Mouse (Mus musculus) right cerebral cortex, postnatal 14 days (tissue): ENCODE data around the gene Mrpl44.
A peak's percentile ranks its signal among the peaks of the same experiment; 100 is the strongest.

Source experiments
- DNase-seq: peaks from one replicate; pipeline ENCODE4 v3.0.0; 2022

Gene Mrpl44

DNA sequence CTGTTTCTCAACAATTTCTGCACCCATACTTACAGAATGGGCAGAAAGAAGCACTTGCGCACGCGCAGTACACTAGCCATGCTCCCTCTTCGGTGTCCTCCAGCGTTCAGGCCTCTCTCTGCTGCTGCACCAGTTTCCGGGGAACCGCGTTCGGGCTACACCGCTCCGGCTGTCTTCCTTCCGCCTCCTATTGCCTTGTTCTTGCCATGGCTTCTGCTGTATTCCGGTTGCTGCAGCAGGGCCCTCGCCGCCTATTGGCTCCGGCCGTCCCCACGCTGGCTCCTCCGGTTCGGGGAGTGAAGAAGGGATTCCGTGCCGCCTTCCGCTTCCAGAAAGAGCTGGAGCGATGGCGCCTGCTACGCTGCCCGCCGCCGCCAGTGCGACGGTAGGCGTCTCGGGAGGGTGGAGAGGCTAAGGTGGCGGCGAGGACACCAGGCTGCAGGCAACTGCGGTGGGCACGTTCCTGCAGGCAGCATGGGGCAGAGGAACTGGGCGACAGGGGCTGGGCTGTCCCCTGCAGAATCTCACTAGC is at the start of gene Mrpl44, which contains the start of gene Wdfy1:
Mrpl44 (plus strand) TSS at position 92 of the 532 bp plus-strand sequence.
Wdfy1 (minus strand) TSS at position 217 of the 532 bp plus-strand sequence.
- peak; percentile 96 for DNase-seq

DNA sequence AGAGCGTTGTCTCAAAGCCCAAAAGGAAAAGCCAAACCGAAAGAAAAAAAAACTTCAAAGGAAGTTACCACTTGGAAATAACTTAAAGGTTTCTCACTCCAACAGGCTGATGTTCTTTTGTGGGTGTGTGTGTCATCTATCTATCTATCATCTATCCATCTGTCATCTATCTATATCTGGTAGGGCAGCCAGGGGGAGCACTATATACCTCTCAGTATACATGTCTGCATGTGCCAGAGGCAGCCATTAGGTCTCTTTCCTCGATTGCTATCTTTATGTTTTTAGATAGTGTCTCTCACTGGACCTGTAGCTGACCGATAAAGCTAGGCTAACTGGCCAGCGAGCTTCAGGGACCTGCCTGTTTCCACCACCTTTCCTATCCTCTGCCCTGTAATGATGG is 41.0 kb upstream of the Mrpl44 start:
- no peak for DNase-seq

DNA sequence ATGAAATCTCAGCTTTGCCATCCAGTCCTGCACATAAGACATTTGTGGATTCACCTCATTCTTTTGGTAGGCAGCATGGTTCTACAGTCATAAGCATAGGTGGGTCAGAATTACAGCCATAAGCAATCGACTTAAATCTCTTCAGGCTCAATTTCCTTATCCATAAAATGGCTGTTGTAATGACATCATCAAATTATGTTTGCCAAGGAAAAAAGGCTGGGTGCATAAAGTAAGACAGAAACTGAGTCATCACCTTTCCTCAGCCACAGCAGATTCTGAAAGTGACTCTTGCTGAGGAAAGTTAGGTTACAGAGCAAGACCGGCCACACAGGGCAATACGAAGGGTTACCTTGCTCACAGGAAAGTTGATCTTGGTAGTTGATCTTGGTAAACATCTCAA is 39.4 kb upstream of the Mrpl44 start:
- no peak for DNase-seq

DNA sequence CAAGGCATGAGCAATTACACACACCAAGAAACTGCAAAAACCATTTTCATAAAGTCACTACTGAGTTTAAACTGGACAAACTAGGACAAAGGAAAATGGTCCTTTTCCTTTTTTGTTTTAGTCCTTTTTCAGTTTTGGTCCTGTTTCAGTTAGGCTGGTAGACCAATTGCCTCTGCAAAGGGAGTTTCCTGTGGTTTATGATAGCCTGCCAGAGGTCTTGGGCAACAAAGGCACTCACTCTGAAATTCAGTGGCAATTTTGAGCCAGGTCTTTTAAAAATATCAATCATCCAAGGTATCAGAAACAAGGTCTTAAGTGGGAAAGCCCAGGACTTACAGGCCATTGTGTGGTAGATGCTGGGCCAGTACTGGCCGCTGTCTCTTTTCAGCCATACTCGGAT is 36.1 kb upstream of the Mrpl44 start:
- DNase-seq, result no peak

DNA sequence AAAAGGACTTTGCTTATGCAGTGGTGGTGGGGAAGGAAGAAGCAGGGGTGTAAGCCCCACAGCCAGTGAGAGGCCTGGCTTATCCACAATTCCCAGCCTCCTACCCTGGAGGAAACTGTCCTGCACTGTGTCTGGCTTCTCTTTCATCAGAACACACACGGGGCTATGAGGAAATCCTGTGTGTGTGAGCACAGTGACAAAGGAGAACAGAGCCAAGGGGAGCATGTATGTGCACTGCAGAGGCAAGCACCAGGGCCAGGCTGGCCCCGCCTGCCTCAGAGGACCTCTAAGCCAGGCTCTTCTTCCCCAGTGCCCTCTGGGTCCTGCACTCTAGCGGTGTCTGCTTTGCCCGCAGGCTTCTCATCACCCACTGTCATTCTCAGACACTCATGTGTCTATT is 34.8 kb upstream of the Mrpl44 start:
- no peak for DNase-seq

DNA sequence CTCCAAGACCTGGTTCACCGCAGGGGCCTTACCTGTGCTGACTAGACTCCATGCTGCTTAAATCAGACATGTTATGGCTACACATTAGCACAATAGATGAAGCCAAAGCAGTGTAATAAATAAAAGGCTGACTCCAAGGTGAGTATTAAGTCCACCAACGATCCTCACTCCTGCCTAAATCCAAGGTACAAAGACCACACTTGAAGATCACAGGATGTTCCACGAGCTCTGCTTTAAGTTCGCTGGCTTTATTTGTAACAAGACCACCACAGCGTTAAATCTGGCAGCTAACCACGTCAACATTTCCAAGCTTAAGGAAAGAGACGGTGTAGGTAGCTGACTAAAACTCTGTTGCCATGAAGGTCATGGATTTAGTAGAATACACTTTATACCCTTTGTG is 32.9 kb upstream of the Mrpl44 start:
- no peak for DNase-seq

DNA sequence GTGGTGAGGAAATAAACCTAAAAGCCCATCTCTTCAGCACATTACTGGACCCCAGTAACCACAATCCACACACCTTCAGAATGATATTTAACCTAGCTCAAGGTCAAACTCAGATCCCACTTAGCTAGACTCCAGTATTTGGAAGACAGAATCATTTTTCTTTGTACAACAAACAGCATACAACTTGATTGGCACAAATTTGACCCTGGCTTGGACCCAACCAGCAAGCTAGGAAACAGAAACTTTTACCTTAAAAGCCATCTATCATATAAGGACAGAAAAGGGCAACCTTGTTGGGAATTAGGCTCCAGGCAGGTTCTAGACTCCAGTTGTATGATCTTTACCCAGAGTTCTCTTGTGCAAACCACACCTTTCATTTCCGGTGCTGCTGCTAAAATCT is 32.4 kb upstream of the Mrpl44 start:
- no peak for DNase-seq

- no peak for DNase-seq
These were observed 29.8 kb upstream of the Mrpl44 start for GRCm38 (mm10) chr1:79746056-79746455.

DNA sequence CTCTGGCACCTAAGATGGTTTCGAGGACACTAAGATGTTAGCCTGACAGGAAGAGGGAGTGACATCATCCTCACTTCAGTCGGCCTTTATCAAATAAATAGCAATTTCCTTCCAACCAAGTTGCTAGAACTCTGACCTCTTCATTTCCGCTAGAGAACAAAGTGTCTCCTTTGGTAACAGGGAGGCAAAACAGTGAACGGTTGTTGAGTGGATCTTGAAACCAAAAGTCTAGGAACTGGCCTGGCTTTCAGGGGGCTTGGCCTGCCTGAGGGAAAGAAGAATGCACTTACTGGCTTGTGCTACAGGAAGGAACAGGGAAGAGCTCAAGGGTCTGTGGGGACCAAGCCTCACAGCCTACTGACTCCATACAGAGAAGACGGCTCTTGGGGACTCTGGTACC is 24.6 kb upstream of the Mrpl44 start:
- DNase-seq, result no peak

DNA sequence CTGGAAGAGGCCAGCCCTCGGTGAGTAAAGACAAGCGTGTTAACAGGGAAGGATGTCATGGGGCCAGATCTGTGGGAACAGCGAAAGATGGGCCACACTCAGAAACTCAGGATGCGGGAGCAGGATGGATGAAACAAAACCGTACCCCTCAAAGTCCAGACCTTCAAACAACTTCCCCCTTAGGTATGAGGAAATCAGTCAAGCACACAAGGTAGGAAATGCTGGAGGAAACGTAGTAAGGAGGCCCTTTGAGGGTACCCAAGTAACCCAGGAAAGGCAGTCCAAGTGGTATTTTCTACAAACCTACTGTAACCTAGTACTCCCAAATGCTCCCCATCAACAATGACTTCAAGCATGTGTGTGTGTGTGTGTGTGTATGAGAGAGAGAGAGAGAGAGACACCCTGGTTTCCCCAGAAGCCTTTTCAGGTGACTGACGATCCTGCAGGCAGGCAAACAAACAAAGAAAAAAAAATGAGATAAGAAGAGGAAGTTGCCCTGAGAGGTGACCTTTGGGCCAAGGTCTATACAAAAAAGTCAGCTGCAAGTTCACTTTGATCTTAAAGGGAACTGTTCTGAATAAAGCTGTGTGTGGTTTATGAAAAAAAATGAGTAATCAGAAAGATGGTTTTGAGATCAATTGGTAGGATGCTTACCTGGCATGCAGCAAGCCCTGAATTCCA is 23.7 kb upstream of the Mrpl44 start:
- no peak for DNase-seq

- DNase-seq, result no peak
These were observed 23.0 kb upstream of the Mrpl44 start for GRCm38 (mm10) chr1:79752714-79753340.

DNA sequence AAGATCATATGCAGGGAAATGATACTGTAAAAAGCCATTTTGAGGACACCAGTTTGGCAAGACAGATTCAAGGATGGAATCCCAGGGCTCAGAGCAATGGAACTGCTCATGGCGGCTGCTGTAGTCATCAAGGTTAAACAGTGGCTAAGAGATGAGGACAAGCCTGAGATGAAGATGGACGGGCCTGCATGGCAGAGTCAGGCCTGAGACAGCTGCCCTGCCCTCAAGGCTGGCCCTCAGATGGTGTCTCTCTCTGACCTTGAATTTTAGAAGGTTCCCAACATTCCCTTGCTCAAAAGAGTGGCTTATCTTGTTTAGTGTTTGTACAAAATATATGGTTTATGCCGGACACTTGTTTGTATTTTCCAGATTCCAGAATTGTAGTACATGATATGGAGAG is 22.4 kb upstream of the Mrpl44 start:
- DNase-seq, result no peak

- no peak for DNase-seq
These were observed 20.9 kb upstream of the Mrpl44 start for GRCm38 (mm10) chr1:79754936-79755335.

- no peak for DNase-seq
These were observed 20.4 kb upstream of the Mrpl44 start for GRCm38 (mm10) chr1:79755376-79755775.

GRCm38 (mm10) chr1:79756417-79756816 is 19.4 kb upstream of the Mrpl44 start:
- DNase-seq, result no peak

GRCm38 (mm10) chr1:79757161-79757560 is 18.7 kb upstream of the Mrpl44 start:
- DNase-seq, result no peak

- no peak for DNase-seq
These were observed 18.2 kb upstream of the Mrpl44 start for GRCm38 (mm10) chr1:79757597-79757996.

DNA sequence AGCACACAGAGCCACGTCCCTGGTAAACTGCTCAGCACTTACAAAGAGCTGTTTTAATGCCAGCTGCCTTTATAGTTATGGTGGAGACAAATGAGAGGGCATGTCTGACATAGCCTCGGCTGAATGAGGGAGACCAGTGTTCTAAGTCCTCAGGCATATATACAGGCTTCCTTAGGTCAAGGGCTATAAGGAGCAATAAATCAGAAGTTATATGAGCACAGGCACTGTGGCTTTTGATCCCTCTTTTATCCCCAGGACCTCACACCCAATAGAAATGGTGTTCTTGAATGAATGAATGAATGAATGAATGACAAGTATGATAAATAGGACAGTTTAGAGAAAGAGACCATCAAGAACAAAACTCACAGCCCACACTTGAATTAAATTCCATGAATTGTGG is 16.8 kb upstream of the Mrpl44 start:
- no peak for DNase-seq

DNA sequence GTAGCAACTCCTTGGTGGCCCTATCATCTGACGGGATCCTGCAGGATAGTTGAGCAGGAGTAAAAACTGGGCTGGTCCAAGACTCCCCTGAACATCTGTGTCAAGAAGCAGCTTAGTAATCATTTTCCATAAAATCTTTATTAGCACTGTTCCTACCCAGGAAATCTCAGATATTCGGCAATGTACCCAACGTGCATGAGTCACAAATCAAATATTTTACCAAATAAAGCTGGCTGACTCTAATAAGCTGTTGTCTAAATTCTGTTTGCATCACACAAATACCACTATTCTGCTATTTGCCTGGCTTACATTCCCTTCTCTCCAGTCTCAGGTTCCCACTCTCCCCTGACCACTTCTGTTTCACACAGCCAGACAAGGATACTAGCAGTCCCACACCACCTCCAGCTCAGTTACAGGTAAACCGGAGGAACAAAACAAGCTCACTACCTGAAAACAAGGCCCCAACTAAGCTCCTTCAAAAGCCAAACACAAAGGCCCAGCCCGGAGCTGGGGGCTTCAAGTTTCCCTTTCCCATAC is 16.3 kb upstream of the Mrpl44 start:
- no peak for DNase-seq

DNA sequence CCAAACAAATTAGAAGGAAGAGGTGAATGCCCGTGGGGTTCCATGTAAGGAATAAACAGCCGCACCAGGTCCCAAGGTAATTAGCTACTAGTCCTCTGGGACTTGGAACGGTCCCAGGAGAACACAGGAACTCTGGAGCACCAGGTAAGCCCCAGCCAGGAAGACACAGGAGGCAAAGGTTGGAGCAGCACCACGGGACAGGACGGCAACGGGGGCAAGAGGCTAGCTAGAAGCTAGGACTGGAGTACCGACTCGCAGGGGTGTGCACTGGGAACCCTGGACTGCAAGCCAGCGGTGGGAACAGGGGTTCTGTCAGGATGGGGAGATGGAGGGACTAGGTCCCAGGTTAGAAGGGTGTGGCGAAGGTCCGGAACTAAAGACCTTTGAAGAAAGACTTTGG is 15.2 kb upstream of the Mrpl44 start:
- no peak for DNase-seq

DNA sequence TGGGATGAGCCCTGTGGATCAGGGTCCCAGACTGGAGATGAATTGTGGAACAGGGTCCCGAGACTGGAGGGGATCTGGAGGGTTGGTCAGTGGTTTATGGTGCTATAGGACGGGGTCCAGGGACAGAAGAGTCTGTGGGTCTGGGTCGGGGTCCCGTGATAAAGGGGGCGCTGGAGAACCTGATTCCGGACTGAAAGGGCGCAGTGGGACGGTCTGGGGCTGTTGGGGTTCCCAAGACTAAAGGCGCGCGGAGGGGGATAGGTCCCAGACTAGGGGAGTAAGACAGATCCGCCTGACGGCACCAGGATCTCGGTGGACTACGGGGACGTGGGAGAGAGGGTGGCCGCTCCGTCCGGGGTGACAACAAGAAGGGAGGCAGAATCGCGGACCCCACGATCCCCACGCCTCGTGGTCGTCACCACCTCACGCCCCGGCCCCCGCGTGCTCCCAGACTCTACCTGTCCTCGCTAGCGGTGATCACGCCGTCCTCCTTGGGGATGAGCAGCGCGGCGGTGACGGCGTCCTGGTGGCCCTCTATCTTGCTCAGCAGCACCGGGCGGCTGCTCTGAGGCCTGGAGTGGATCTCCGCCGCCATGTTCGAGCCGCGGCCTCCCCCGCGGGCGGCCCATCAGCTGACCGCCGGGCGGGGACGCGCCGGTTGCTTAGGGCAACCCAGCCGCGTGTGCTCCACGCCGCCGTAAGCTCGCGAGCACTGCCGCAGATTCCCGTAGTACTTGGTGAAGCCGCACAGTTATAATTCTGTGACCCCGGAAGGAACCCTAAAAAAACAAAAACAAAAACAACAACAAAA is 14.5 kb upstream of the Mrpl44 start:
- peak; percentile 81 for DNase-seq

- DNase-seq, result no peak
These were observed 13.9 kb upstream of the Mrpl44 start for GRCm38 (mm10) chr1:79761917-79762271.
